Mouse (Mus musculus): ENCODE data around the gene Rasl12.

Rasl12 gene

DNA sequence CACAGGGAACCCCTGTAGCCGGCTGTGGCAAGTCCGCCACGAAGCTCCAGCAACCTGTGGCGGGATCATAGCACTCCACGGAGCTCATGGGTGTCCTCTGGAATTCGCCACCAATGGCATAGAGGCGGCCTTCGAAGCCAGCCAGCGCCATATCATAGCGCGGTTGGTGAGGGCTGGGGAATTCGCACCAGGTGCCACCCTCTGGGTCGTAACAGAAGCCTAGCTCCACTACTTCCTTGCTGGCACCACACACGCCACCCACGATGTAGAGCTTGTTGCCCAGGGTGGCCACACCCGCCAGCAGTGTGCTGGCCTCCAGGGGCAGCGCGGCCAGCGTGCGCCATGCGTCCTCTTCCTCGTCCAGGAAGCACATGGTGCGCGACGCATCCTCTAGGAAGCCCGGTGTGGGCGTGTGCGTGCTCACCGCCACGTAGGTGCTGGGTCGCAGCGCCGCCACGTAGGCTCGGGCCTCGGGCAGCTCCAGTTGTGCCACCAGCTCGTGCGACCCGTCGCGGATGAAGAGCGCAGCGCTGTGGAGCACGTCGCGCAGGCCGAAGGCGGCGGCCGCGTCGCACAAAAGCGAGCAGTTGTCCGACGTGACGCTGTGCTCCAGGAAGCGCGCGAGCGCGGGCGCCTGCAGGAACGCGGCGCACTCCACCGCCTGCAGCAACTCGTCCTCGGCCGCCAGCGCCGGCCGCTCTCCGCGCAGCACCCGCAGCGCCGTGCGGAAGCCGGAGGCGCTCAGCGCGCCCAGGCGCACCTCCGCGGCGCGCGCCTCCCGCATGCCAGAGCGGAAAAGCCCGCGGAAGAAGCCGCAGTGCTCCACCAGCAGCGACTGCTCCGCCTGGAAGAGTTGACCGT, 7.3 kb upstream of the Rasl12 start:
- in situ Hi-C loops (cut with MboI; ENCODE audit: low pct_unique_long_range_greater_than_20kb in 1 of 2, low sequenced_read_pairs in 2 of 2, unreplicated experiment in 1 of 2): no loop called here

DNA sequence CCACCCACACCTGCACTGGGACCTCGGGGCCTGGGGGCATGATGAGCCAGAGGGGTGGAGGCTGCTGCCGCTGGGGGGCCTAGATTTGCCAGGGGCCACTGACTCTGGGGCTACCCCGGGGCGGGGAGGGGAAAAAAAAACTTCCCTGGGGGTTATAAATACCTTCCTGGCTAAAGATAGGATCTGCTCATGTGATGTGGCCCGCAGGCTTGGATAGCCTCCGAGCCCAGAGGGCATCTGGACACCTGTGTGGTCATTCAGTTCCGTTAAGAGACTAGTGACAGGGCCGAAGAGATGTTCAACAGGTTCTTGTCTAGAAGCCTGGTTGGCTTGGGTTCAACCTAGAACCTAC, 6.7 kb upstream of the Rasl12 start, which contains the start of gene Kbtbd13:
Gene Kbtbd13 (minus strand): TSS at position 40 of the 352 bp plus-strand sequence.
- in situ Hi-C loops (cut with MboI; ENCODE audit: low pct_unique_long_range_greater_than_20kb in 1 of 2, low sequenced_read_pairs in 2 of 2, unreplicated experiment in 1 of 2): no loop called here

DNA sequence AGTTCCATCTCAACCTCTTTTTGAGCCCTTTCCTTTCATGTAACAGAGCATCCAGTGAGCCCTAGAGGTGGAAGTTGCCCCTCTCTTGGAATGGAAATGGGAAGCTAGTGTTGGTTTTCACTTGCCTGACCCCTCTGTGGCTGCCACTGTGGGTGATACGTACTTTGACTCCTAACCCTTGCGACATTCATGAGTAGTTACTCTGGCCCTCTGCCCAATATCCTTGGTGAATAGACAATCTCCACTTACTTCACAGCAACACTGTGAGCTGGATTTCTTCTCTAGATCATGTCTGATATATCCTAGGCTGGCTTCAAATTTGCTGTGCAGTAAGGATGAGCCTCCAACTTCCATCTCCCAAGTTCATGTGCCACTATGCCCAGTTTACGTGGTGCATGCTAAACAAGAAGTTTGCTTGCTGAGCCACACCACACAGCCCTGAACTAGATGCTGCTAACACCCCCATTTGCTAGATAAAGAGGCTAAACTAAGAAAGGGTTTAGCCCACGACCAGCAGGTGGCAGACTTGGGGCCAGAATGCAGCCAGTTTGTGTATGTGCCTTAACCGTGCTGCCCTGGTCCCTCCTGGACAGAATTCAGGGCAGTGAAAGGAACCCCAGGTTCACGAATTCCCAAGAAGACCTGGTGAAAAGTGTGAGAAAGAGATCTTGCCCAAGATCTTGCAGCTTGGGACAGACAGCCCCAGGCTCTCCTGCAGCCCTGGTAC, 5.5 kb upstream of the Rasl12 start:
- in situ Hi-C loops (cut with MboI; ENCODE audit: low pct_unique_long_range_greater_than_20kb in 1 of 2, low sequenced_read_pairs in 2 of 2, unreplicated experiment in 1 of 2): no loop called here

DNA sequence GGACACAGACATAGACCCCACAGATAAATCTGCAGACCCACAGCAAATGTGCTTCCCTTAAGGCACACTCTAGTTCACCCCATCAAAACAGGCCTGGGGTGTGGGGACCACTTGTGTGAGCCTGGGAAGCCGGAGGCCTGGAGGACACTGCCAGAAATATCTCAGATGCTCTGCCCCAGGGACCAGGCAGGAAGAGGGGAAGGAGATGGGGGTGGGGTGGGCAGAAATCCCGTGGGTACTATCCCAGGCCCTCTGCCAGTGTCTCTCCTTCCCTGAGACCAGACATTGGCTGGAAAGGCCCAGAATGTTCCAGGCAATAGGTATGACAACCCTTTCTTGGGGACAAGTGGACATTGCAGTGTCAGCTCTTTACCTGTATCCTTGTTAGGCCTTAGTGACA, 4.7 kb upstream of the Rasl12 start:
- in situ Hi-C loops (cut with MboI; ENCODE audit: low pct_unique_long_range_greater_than_20kb in 1 of 2, low sequenced_read_pairs in 2 of 2, unreplicated experiment in 1 of 2): no loop called here

DNA sequence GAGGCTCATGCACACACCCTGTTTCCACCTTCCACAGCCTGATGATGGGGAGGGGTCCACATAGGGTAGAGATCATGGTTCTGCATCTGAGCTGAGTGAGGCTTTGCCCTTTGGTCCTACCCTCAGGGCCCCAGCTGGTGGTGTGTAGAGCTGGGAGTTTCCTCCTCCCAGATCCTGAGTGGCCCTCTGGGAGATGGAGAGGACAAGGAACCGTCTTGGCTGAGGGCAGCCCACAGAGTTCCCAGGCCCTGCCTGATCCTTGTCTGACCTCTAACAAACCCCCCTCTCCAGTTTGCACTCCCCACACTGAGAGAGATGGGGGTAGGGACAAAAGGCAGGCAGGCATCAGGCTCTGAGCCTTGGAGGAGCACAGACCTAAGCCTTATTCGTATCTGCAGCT, 3.9 kb upstream of the Rasl12 start:
- in situ Hi-C loops (cut with MboI; ENCODE audit: low pct_unique_long_range_greater_than_20kb in 1 of 2, low sequenced_read_pairs in 2 of 2, unreplicated experiment in 1 of 2): no loop called here

DNA sequence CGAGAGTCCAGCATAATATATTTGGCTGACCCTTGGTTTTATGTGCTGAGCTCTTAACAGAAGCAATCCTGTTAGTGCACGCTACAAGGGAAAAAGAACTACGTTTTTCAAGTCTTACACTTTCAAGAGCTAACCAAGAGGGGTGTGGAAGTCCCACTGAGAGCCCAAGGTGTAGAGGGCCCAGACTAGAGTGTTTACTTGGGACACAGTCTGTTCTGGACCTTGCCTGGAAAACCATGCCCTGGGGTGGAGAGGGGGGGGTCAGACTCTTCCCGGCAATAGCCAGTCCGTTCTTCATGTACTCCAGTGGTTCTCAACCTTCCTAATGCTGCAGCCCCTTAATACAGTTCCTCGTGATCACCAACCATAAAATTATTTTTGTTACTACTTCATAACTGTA, 1.6 kb downstream of the Rasl12 start:
- in situ Hi-C loops (cut with MboI; ENCODE audit: low pct_unique_long_range_greater_than_20kb in 1 of 2, low sequenced_read_pairs in 2 of 2, unreplicated experiment in 1 of 2): no loop called here

DNA sequence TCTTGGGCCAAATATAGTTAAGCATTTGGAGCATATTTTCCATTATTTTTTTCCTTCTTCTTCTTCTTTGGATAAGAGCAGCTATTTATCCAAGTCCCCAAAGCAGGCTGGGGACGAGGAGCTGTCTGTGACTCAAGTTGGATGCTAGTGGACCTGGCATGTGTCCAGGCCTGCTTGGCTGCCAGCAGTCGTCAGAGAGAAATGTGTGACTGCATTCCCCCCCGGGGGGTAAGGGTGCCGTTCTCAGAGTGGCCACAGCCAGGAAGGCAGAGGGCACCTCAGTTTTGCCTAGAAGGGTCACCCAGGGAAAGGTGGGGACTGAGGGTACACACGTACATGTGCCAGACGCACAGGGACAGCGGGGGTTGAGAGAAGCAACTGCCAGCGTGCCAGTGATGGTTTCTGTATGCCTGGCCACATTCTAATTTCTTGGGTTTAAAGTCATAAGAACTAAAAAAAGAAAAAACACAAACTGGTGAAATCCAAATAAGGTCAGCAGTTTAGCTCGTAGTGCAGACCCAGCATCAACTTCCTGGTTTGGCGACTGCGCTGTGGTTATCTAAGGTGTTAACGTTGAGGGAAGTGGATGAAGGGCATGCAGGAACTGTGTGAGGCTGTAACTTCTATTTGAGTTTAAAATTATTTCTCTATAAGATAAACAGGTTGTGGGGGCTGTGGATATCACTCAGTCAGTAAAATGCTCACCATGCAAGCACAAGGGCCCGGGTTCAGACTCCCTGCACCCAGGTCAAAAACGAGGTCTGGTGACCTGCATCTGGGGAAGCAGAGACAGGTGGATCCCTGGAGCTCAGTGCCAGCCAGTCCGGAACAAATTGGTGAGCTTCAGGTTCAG, 6.3 kb downstream of the Rasl12 start:
- in situ Hi-C loops (cut with MboI; ENCODE audit: low pct_unique_long_range_greater_than_20kb in 1 of 2, low sequenced_read_pairs in 2 of 2, unreplicated experiment in 1 of 2): no loop called here

DNA sequence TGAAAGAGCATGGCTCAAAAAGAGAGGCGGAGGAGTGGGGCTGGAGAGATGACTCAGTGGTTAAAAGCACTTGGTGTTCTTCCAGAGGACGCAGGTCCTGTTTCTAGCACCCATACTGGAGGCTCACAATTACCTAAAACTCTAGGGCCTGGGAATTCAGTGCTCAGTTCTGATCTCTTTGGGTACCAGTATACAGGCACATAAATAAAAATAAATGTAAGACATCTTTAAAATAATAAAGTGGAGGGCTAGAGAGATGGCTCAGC, 6.8 kb downstream of the Rasl12 start:
- in situ Hi-C loops (cut with MboI; ENCODE audit: low pct_unique_long_range_greater_than_20kb in 1 of 2, low sequenced_read_pairs in 2 of 2, unreplicated experiment in 1 of 2): no loop called here

DNA sequence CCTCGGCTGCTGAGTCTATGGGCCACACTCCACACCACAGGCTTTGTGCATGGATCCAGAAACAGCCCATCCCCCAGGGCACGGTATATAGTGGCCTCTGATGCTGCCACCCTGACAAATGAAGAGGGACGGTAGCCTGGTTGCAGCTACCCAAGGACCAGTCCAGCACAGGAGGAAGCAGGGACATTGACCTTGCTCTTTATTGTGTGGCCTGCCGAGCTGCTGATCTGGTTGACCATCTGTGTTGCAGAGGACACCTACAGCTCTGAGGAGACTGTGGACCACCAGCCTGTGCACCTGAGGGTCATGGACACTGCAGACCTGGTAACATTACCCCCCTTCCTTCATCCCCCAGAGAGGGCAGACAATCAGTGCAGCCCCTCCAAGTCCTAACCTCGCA, 9.0 kb downstream of the Rasl12 start:
- in situ Hi-C loops (cut with MboI; ENCODE audit: low pct_unique_long_range_greater_than_20kb in 1 of 2, low sequenced_read_pairs in 2 of 2, unreplicated experiment in 1 of 2): no loop called here

DNA sequence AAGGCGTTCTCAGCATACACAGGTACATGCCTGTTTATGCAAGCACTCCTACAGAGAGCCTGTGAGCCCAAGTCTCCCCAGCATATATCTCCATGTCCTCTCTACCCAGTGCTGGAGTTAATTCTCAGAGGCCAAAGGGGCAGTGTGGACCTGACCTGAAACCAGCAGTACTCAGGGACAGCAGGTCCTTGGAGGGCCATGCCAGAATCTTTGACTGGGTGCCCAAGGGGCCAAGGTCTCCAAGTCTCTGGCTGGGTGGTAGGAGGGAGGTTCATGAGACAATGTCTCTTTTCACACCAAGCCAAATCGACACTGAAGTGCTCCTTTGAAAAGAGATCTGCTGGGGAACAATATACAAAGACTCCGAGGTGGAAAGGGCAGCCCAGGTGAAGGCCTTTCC, 9.6 kb downstream of the Rasl12 start:
- in situ Hi-C loops (cut with MboI; ENCODE audit: low pct_unique_long_range_greater_than_20kb in 1 of 2, low sequenced_read_pairs in 2 of 2, unreplicated experiment in 1 of 2): no loop called here

DNA sequence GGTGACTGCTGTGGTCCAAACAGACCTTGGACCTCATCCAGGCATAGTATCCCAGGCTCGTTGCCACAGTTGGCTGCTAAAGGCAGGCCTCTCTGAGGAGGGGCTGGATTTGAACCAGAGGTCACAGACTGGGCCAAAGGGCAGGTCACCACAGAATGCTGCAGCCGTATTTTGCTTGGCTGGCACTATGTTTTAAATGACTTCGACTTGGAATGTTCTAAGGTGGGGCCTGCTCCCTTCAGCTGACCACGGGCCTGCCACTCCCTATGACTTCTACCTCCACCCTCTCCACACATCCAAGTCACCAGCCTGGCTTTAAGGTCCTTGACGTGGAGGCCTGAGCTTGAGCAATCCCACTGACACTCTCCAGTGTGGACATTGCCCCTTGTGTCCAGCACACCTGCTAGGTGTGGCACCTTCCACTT, 10.6 kb downstream of the Rasl12 start:
- in situ Hi-C loops (cut with MboI; ENCODE audit: low pct_unique_long_range_greater_than_20kb in 1 of 2, low sequenced_read_pairs in 2 of 2, unreplicated experiment in 1 of 2): no loop called here

DNA sequence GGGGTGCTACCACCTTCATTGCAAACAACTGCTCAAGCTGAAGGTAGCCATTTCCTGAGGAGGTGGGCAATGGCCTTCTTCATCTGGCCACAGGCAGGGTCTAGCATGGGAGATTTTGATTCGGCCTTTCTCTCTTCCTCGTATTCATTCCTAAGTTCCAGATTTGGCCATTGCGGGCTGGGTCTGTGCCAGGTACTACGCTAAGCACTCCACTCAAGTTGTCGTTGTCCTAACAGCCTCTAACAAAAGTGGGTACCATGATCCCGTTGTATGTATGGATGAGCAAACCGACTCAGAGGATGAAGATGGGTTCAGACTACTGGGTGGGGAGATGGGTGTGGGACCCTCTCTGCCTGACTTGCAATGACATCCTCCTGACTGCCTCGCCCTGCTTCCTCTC, 12.1 kb downstream of the Rasl12 start:
- in situ Hi-C loops (cut with MboI; ENCODE audit: low pct_unique_long_range_greater_than_20kb in 1 of 2, low sequenced_read_pairs in 2 of 2, unreplicated experiment in 1 of 2): loop anchor here in 1 of 2 experiments (10.0 kb wide), 1 partner anchor 176 kb away; no protein-coding TSS in a partner anchor

DNA sequence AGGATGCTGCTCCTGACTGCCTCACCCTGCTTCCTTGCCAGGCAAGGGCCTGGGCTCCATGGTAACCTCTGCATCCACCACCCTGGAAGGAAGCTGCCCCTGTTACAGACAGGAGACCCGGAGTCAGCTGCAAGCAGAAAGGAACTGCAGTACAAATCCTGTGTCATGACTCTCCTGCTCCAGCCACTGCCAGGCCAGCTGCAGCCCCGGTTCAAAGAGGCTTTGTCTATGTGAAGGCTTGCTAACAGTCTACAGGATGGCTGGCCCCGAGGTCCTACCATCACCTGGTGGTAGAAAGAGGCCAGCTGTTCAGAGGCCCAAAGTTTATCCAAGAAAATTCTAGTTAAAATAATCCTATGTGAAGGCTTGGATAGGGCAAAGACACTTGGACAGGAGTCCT, 13.0 kb downstream of the Rasl12 start:
- in situ Hi-C loops (cut with MboI; ENCODE audit: low pct_unique_long_range_greater_than_20kb in 1 of 2, low sequenced_read_pairs in 2 of 2, unreplicated experiment in 1 of 2): loop anchor here in 1 of 2 experiments (10.0 kb wide), 1 partner anchor 177 kb away; no protein-coding TSS in a partner anchor

DNA sequence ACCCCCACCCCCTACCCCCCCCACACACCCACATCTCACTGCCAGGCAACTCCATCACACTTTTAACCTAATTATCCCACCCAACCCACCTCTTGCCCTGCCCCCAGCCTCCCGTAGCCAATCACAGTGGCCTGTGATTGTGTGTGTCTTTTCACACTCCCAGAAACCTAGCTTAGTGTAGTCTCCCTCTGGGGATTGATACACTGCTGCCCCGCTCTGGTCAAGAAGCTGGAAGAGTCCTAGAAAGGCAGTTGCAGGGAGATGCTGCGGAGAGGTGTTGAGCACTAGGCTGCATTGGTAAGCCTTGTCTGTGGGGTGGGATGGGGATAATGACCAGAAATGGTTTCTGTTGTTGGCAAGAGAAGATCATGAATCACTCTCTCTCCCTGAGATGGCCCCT, 19.4 kb downstream of the Rasl12 start:
- in situ Hi-C loops (cut with MboI; ENCODE audit: low pct_unique_long_range_greater_than_20kb in 1 of 2, low sequenced_read_pairs in 2 of 2, unreplicated experiment in 1 of 2): loop anchor here in 1 of 2 experiments (10.0 kb wide), 1 partner anchor 183 kb away; no protein-coding TSS in a partner anchor

DNA sequence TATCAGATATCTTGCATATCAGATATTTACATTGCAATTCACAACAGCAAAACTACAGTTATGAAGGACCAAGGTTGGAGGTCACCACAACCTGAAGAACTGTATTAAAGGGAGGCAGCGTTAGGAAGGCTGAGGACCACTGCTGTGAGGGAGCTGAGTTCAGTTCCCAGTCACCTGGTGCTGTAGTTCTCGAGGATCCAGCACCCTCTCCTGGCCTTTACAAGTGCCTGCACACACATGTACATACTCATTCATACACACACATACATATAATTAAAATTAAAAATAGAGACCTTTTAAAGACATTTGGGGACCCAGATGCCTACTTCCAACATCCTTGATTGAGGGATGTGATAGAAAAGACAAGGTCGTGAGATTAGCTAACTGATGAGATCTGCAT, 21.3 kb downstream of the Rasl12 start:
- in situ Hi-C loops (cut with MboI; ENCODE audit: low pct_unique_long_range_greater_than_20kb in 1 of 2, low sequenced_read_pairs in 2 of 2, unreplicated experiment in 1 of 2): loop anchor here in 1 of 2 experiments (10.0 kb wide), 1 partner anchor 185 kb away; no protein-coding TSS in a partner anchor

DNA sequence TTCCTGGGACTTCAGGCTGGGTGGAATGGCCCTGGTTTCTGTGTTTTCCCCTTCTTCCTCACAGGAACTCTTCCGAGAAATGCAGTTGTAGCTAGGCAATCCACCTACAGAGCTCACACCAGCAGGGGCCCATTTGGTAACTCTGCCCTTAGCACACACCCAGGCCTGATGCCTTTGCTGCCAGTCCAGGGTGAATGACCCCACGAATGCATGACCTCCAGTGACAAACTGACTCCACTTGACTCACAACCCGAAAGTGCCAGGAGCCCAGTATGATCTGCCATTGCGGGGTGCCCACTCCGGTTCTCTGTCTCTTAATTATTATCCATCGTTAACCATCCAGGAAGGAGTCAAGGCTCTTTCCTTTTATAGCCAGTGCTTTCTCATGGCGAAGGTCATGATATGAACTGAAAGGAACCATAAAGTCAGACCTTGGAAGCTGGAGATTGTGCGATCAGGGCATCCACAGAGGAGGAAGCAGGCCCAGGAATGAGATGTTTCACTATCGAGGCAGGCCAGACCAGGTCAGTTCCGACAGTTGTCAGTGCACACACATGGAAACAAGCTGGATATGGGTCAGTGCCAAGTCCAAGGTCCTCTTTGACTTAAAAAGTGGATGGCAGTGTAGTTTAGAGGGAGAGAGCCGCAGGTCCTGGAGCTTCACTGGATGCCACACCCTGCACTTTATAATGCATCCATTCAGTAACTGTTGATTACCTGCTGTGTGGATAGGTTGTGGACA, 24.6 kb downstream of the Rasl12 start, which contains the start of gene Slc51b:
Gene Slc51b (minus strand): TSS at position 196 of the 742 bp plus-strand sequence.
- in situ Hi-C loops (cut with MboI; ENCODE audit: low pct_unique_long_range_greater_than_20kb in 1 of 2, low sequenced_read_pairs in 2 of 2, unreplicated experiment in 1 of 2): no loop called here

DNA sequence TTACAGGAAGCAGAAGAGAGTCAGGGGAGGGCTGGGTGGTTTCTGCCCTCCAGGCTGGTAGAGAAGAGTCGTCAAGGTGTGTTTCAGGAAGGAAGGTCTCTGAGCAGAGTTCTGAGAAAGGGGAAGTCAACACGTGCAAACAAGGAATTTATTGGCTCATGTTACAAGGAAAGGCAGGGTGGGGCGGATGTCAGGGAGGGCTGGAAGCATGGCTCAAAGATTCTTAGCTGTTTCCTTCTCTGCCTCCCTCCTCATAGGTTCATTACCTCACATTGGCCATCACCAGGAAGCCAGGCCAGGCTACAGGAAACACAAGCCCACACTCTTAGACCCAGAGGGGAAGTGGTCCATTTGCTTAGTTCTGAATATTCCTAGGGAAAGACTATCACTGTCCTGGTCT, 26.1 kb downstream of the Rasl12 start:
- in situ Hi-C loops (cut with MboI; ENCODE audit: low pct_unique_long_range_greater_than_20kb in 1 of 2, low sequenced_read_pairs in 2 of 2, unreplicated experiment in 1 of 2): no loop called here

DNA sequence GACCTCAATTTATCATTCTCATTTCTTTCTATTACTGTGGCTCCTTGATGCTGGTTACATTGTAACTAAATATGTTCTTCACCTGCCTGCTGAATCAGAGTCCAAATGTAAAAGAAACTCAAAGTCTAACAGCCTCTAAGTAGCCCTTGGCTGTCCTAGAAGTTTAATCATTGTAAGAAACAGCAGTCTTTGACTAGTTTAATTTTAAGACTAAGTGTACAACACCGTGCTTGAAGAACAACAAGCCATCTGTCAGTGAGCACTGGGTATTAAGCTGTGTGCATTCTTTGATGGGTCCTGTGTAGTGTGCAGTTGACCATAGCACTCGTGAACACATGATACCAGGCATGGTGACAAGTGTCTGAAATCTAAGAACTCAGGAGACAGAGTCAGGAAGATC, 29.2 kb downstream of the Rasl12 start:
- in situ Hi-C loops (cut with MboI; ENCODE audit: low pct_unique_long_range_greater_than_20kb in 1 of 2, low sequenced_read_pairs in 2 of 2, unreplicated experiment in 1 of 2): no loop called here

Data from mouse embryonic stem cell (cell line).